Mouse (Mus musculus) liver, postnatal 0 days (tissue): ENCODE measurements at regions not wholly inside any gene's neighbourhood (a gene's known extent, or its start where the extent isn't known, plus 50 kb on each side); places are given as distances from the start of the nearest gene placed in this dataset.

Experiments
- CTCF ChIP-seq: sonication (generic); IDR thresholded peaks from 2 replicates; pipeline ENCODE4 v1.5.1; 2016; ENCODE audit warnings: antibody characterized with exemption, low read depth
- EP300 ChIP-seq: IDR thresholded peaks from 2 replicates; pipeline ENCODE4 v1.6.1; 2016; ENCODE audit warnings: antibody characterized with exemption, low read depth, mild to moderate bottlenecking

GRCm38 (mm10) chr13:6877018-6877901, 228.7 kb upstream of the Pfkp start:
- no peak for TF ChIP-seq CTCF
- no peak for TF ChIP-seq EP300
